Mouse (Mus musculus): Measurements from ENCODE around the gene Zdhhc19. TPM values are rescaled to one million over a fixed set of nuclear protein-coding genes. Genes with fewer than 3 reads are reported as not detected.

Zdhhc19 gene
- polyA plus RNA-seq, 1 experiment = not detected

GRCm38 (mm10) chr16:32541338-32542179, 45.5 kb downstream of the Zdhhc19 start:
- H3K27me3 ChIP-seq (ENCODE audit: control insufficient read depth, insufficient read depth, insufficient read length) = no peaks in the 10 kb centered on the region
- H3K79me3 ChIP-seq (ENCODE audit: low read depth) = no peaks in the 10 kb centered on the region
- H3K79me2 ChIP-seq (ENCODE audit: control insufficient read depth, insufficient read depth) = no peaks in the 10 kb centered on the region
- H3K4me3 ChIP-seq (ENCODE audit: insufficient read depth, poor library complexity, severe bottlenecking) = no peak overlapping the region
- no peak overlapping the region for H3ac ChIP-seq (ENCODE audit: control insufficient read depth, insufficient read length, low read depth)
- H3K36me3 ChIP-seq (ENCODE audit: control insufficient read depth, insufficient read depth) = no peaks in the 10 kb centered on the region
- TF ChIP-seq MAX (IDR thresholded peaks at IDR 0.05) = no peak
- peak; percentile 28 for TF ChIP-seq CEBPB (IDR thresholded peaks at IDR 0.05; ENCODE audit: low read depth)
- no peak for TF ChIP-seq CTCF (IDR thresholded peaks at IDR 0.05; ENCODE audit: control insufficient read depth, insufficient read depth, insufficient read length)
- TF ChIP-seq USF1 (IDR thresholded peaks at IDR 0.05; ENCODE audit: low read depth) = no peak
- no peak for TF ChIP-seq MYOG (IDR thresholded peaks at IDR 0.05; ENCODE audit: control insufficient read depth, extremely low read depth, insufficient read length)
- no peak for TF ChIP-seq MYOD1 (IDR thresholded peaks at IDR 0.05; ENCODE audit: control insufficient read depth, insufficient read length, low read depth)
- no peak for TF ChIP-seq FOSL1 (IDR thresholded peaks at IDR 0.05; ENCODE audit: insufficient read depth, low read length, poor library complexity, severe bottlenecking)

DNA sequence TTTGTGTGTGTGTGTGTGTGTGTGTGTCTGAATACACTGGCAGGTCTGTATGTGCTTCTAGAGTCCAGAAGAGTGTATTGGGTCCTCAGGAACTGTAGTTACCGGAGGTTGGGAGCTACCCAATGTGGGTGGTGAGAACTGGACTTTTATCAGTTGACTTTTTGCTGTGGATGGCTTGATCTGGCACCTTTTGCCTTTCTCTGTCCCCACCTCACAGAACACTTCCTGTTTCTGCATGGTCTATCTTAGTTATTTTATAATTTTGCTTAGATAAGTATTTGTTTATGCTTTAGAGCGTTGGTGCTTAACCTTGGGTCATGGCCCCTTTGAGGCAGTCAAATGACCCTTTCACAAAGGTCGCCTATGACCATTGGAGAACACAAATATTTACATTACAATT, 47.4 kb downstream of the Zdhhc19 start:
- Histone ChIP-seq H3K79me3 (ENCODE audit: low read depth) (no peaks in the 10 kb centered on the region), H3K36me3 (ENCODE audit: control insufficient read depth, insufficient read depth) (no peaks in the 10 kb centered on the region), H3K79me2 (ENCODE audit: control insufficient read depth, insufficient read depth) (no peaks in the 10 kb centered on the region), H3ac (ENCODE audit: control insufficient read depth, insufficient read length, low read depth) (no peak overlapping the region), H3K27me3 (ENCODE audit: control insufficient read depth, insufficient read depth, insufficient read length) (peaks cover 5% of the 10 kb centered on the region), H3K4me3 (ENCODE audit: insufficient read depth, poor library complexity, severe bottlenecking) (no peak overlapping the region)
- TF ChIP-seq MAX (IDR thresholded peaks at IDR 0.05) (no peak), MYOG (IDR thresholded peaks at IDR 0.05; ENCODE audit: control insufficient read depth, extremely low read depth, insufficient read length) (no peak), CEBPB (IDR thresholded peaks at IDR 0.05; ENCODE audit: low read depth) (no peak), FOSL1 (IDR thresholded peaks at IDR 0.05; ENCODE audit: insufficient read depth, low read length, poor library complexity, severe bottlenecking) (no peak), CTCF (IDR thresholded peaks at IDR 0.05; ENCODE audit: control insufficient read depth, insufficient read depth, insufficient read length) (no peak), MYOD1 (IDR thresholded peaks at IDR 0.05; ENCODE audit: control insufficient read depth, insufficient read length, low read depth) (no peak), USF1 (IDR thresholded peaks at IDR 0.05; ENCODE audit: low read depth) (no peak)

DNA sequence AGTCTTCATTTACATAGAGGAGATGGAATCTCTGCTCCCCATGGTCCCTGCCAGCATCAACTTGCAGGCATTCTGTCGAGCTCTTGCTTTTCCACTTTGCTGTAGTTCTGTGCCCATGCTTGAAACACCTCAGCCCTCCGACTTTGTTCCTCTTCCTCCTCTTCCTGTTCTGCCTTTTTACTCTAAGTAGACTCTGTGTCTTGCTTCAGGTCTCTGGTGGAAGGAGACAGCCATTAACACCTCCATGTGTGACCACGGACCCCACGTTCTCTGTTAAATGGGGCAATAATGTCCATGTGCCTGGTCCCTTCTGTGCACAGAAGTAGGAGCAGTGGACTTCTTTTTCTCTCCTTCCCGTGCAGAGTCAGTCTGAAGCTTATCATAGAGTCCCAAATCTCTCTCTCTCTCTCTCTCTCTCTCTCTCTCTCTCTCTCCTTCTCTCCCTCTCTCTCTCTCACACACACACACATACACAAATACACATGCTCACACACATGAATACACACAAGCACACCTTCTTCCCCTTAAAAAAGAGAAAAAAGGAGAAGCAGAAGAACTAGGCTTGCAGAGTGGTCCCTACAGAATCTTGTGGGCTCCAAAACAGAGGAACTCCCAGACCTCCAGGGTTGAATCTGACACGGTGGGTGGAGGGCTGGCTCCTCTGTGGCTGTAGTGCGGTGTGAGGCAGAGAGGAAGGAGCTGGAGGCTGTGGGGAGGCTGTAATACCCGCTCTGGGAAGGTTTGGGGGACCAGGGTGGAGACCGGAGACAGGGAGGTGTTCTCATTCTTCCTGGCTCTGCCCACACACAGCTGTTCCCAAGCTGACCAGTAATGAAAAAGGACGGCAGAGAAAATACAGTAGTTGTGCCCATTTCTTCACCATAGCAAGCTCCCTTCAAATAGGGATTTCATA, 51.3 kb downstream of the Zdhhc19 start:
- H3K27me3 ChIP-seq (ENCODE audit: control insufficient read depth, insufficient read depth, insufficient read length) = peaks cover 5% of the 10 kb centered on the region
- TF ChIP-seq USF1 (IDR thresholded peaks at IDR 0.05; ENCODE audit: low read depth) (no peak), CEBPB (IDR thresholded peaks at IDR 0.05; ENCODE audit: low read depth) (no peak), FOSL1 (IDR thresholded peaks at IDR 0.05; ENCODE audit: insufficient read depth, low read length, poor library complexity, severe bottlenecking) (no peak), CTCF (IDR thresholded peaks at IDR 0.05; ENCODE audit: control insufficient read depth, insufficient read depth, insufficient read length) (no peak), MYOG (IDR thresholded peaks at IDR 0.05; ENCODE audit: control insufficient read depth, extremely low read depth, insufficient read length) (no peak), MYOD1 (IDR thresholded peaks at IDR 0.05; ENCODE audit: control insufficient read depth, insufficient read length, low read depth) (no peak), MAX (IDR thresholded peaks at IDR 0.05) (no peak)
- no peaks in the 10 kb centered on the region for H3K79me3 ChIP-seq (ENCODE audit: low read depth)
- H3ac ChIP-seq (ENCODE audit: control insufficient read depth, insufficient read length, low read depth) = no peak overlapping the region
- H3K4me3 ChIP-seq (ENCODE audit: insufficient read depth, poor library complexity, severe bottlenecking) = no peak overlapping the region
- no peaks in the 10 kb centered on the region for H3K36me3 ChIP-seq (ENCODE audit: control insufficient read depth, insufficient read depth)
- H3K79me2 ChIP-seq (ENCODE audit: control insufficient read depth, insufficient read depth) = no peaks in the 10 kb centered on the region

DNA sequence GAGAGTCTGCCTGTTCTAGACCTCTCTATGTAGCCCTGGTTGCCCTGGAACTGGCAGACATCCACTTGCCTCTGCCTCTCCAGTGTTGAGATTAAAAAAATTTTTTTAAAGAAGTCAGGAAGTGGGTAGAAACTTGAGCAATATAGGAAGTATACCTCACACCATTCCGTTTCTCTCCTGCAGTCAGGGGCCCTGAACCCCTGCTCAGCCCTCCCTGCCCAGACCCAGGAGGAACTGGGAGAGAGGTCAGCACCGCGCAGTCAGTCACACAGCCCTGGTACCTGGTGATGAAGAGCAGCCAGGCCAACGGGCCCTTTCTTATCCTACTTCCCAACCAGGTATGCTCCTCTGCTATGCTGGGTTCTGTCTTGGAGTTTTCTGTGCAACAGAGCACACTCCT, 54.0 kb downstream of the Zdhhc19 start:
- Histone ChIP-seq H3ac (ENCODE audit: control insufficient read depth, insufficient read length, low read depth) (no peak overlapping the region), H3K36me3 (ENCODE audit: control insufficient read depth, insufficient read depth) (no peaks in the 10 kb centered on the region), H3K79me2 (ENCODE audit: control insufficient read depth, insufficient read depth) (no peaks in the 10 kb centered on the region), H3K4me3 (ENCODE audit: insufficient read depth, poor library complexity, severe bottlenecking) (no peak overlapping the region), H3K79me3 (ENCODE audit: low read depth) (no peaks in the 10 kb centered on the region), H3K27me3 (ENCODE audit: control insufficient read depth, insufficient read depth, insufficient read length) (peaks cover 10% of the 10 kb centered on the region)
- no peak for TF ChIP-seq FOSL1 (IDR thresholded peaks at IDR 0.05; ENCODE audit: insufficient read depth, low read length, poor library complexity, severe bottlenecking)
- TF ChIP-seq MYOG (IDR thresholded peaks at IDR 0.05; ENCODE audit: control insufficient read depth, extremely low read depth, insufficient read length) = no peak
- no peak for TF ChIP-seq USF1 (IDR thresholded peaks at IDR 0.05; ENCODE audit: low read depth)
- no peak for TF ChIP-seq CEBPB (IDR thresholded peaks at IDR 0.05; ENCODE audit: low read depth)
- TF ChIP-seq CTCF (IDR thresholded peaks at IDR 0.05; ENCODE audit: control insufficient read depth, insufficient read depth, insufficient read length) = no peak
- no peak for TF ChIP-seq MYOD1 (IDR thresholded peaks at IDR 0.05; ENCODE audit: control insufficient read depth, insufficient read length, low read depth)
- no peak for TF ChIP-seq MAX (IDR thresholded peaks at IDR 0.05)

DNA sequence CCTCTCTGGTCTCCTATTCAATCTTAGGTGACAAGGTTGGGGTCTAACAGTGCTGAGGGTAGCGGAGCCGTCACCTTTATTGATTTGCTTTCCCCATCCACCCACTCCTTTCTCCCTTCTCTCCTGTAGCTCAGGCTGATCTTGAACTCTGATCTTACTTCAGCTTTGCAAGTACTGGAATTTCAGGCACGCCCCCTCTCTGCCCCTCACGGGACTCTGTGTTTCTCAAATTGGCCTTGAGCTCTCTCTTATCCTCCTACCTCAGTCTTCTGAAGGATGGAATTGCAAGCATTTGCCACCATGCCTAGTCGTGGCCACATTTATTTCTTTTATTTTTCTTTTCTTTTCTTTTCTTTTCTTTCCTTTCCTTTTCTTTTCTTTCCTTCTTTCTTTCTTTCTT, 54.4 kb downstream of the Zdhhc19 start:
- TF ChIP-seq USF1 (IDR thresholded peaks at IDR 0.05; ENCODE audit: low read depth) (no peak), MAX (IDR thresholded peaks at IDR 0.05) (no peak), CEBPB (IDR thresholded peaks at IDR 0.05; ENCODE audit: low read depth) (no peak), MYOD1 (IDR thresholded peaks at IDR 0.05; ENCODE audit: control insufficient read depth, insufficient read length, low read depth) (no peak), MYOG (IDR thresholded peaks at IDR 0.05; ENCODE audit: control insufficient read depth, extremely low read depth, insufficient read length) (no peak), CTCF (IDR thresholded peaks at IDR 0.05; ENCODE audit: control insufficient read depth, insufficient read depth, insufficient read length) (no peak), FOSL1 (IDR thresholded peaks at IDR 0.05; ENCODE audit: insufficient read depth, low read length, poor library complexity, severe bottlenecking) (no peak)
- Histone ChIP-seq H3K27me3 (ENCODE audit: control insufficient read depth, insufficient read depth, insufficient read length) (peaks cover 10% of the 10 kb centered on the region), H3K79me2 (ENCODE audit: control insufficient read depth, insufficient read depth) (no peaks in the 10 kb centered on the region), H3K4me3 (ENCODE audit: insufficient read depth, poor library complexity, severe bottlenecking) (no peak overlapping the region), H3ac (ENCODE audit: control insufficient read depth, insufficient read length, low read depth) (no peak overlapping the region), H3K79me3 (ENCODE audit: low read depth) (no peaks in the 10 kb centered on the region), H3K36me3 (ENCODE audit: control insufficient read depth, insufficient read depth) (no peaks in the 10 kb centered on the region)
